Mouse (Mus musculus) spleen, adult 2 months (tissue): Measurements from ENCODE around the gene Lkaaear1. TPM values are rescaled to one million over a fixed set of nuclear protein-coding genes. Genes with fewer than 3 reads are reported as not detected.

Experiments used
- DNase-seq, 2 experiments: peaks; one replicate each; pipeline versions ENCODE4 v3.0.0 to v3.0.0-alpha.2; 2012 to 2021; ENCODE audit warnings: low spot score in 2 of 2, low read depth in 1 of 2
- H3K27ac ChIP-seq: fragments of 200-500 bp; 2 replicates; pipeline ENCODE4 v1.5.1; 2012; ENCODE audit warnings: low read length, inconsistent platforms; ENCODE audit not compliant: insufficient read depth
- H3K27me3 ChIP-seq: fragments of 200-500 bp; 2 replicates; pipeline ENCODE4 v1.6.1; 2012; ENCODE audit warnings: mild to moderate bottlenecking, moderate library complexity, low read length, inconsistent platforms; ENCODE audit not compliant: control insufficient read depth, insufficient read depth
- H3K36me3 ChIP-seq: fragments of 200-500 bp; 2 replicates; pipeline ENCODE4 v1.6.1; 2012; ENCODE audit warnings: mild to moderate bottlenecking, low read length, inconsistent platforms; ENCODE audit not compliant: control insufficient read depth, insufficient read depth
- H3K4me1 ChIP-seq: fragments of 200-500 bp; 2 replicates; pipeline ENCODE4 v1.6.1; 2011; ENCODE audit warnings: inconsistent platforms; ENCODE audit not compliant: control insufficient read depth, insufficient read depth, insufficient read length
- H3K4me3 ChIP-seq: fragments of 200-500 bp; 2 replicates; pipeline ENCODE4 v1.5.1; 2011; ENCODE audit warnings: mild to moderate bottlenecking, inconsistent platforms; ENCODE audit not compliant: insufficient read depth, insufficient read length; ENCODE audit errors: extremely low read depth
- CTCF ChIP-seq: fragments of 200-500 bp; IDR thresholded peaks from 2 replicates; pipeline ENCODE4 v1.5.1; 2011; ENCODE audit warnings: mild to moderate bottlenecking, inconsistent platforms; ENCODE audit not compliant: insufficient read depth, insufficient read length, insufficient replicate concordance; ENCODE audit errors: extremely low read depth
- POLR2A ChIP-seq: fragments of 200-500 bp; IDR thresholded peaks from 2 replicates; pipeline ENCODE4 v1.6.1; 2011; ENCODE audit warnings: low read depth, low read length, inconsistent platforms
- WGBS: fragments of 180-500 bp; shearing (Covaris S2); methylation state at CpG from one replicate; pipeline ENCODE4 v1.1.7; 2018; 5-methylcytosine and 5-hydroxymethylcytosine counted together
- polyA plus RNA-seq: library from polyadenylated mRNA; depleted of rRNA; stranded (reverse); fragments of >200 nt; gene quantifications from 2 replicates; pipeline ENCODE4 v1.2.3, GENCODE M21; 2012

Gene Lkaaear1
- polyA plus RNA-seq, 1 experiment = not detected

GRCm38 (mm10) chr2:181677755-181678098 is 20.5 kb downstream of the Lkaaear1 start:
- Histone ChIP-seq H3K27me3 (no peaks in the 10 kb centered on the region), H3K4me1 (peaks cover 8% of the 10 kb centered on the region), H3K36me3 (no peaks in the 10 kb centered on the region), H3K4me3 (no peak overlapping the region), H3K27ac (no peak overlapping the region)
- whole genome bisulfite sequencing = 60% methylated on average over 3 of the region's 3 CpGs
- TF ChIP-seq CTCF = no peak
- no peak for TF ChIP-seq POLR2A
- DNase-seq = no peak

GRCm38 (mm10) chr2:181677096-181677754 is 21.0 kb downstream of the Lkaaear1 start:
- WGBS = 86% methylated on average over 5 of the region's 5 CpGs
- no peak overlapping the region for H3K4me3 ChIP-seq
- H3K27ac ChIP-seq = no peak overlapping the region
- no peak for DNase-seq
- peaks cover 1% of the 10 kb centered on the region; the same call in 1 of the 2 replicates for H3K27me3 ChIP-seq
- peaks cover 8% of the 10 kb centered on the region for H3K4me1 ChIP-seq
- no peaks in the 10 kb centered on the region for H3K36me3 ChIP-seq
- TF ChIP-seq CTCF (no peak), POLR2A (no peak)

- no peak overlapping the region for H3K4me3 ChIP-seq
- H3K4me1 ChIP-seq = peaks cover 8% of the 10 kb centered on the region
- no peak for TF ChIP-seq POLR2A
- no peak overlapping the region for H3K27ac ChIP-seq
- H3K27me3 ChIP-seq = peaks cover 6% of the 10 kb centered on the region
- 32% methylated on average over 2 of the region's 2 CpGs for WGBS
- no peak for DNase-seq
- no peaks in the 10 kb centered on the region for H3K36me3 ChIP-seq
These were observed 21.8 kb downstream of the Lkaaear1 start for GRCm38 (mm10) chr2:181676424-181676823.

- 4% methylated on average over 14 of the region's 14 CpGs for WGBS
- Histone ChIP-seq H3K27me3 (peaks cover 13% of the 10 kb centered on the region), H3K4me1 (peaks cover under 1% of the 10 kb centered on the region), H3K27ac (no peak overlapping the region), H3K36me3 (no peaks in the 10 kb centered on the region), H3K4me3 (no peak overlapping the region)
- no peak for TF ChIP-seq POLR2A
- TF ChIP-seq CTCF = no peak
- no peak for DNase-seq
These were observed 22.8 kb downstream of the Lkaaear1 start for GRCm38 (mm10) chr2:181675454-181675853.

- no peak for TF ChIP-seq CTCF
- TF ChIP-seq POLR2A = no peak
- 84% methylated on average over 4 of the region's 4 CpGs for WGBS
- Histone ChIP-seq H3K4me3 (no peak overlapping the region), H3K4me1 (no peaks in the 10 kb centered on the region; the same call in none of the 2 replicates), H3K27ac (no peak overlapping the region), H3K36me3 (no peaks in the 10 kb centered on the region), H3K27me3 (peaks cover 17% of the 10 kb centered on the region)
- no peak for DNase-seq
These were observed 23.3 kb downstream of the Lkaaear1 start for GRCm38 (mm10) chr2:181674934-181675333.

GRCm38 (mm10) chr2:181673501-181673900 is 24.7 kb downstream of the Lkaaear1 start:
- 85% methylated on average over 1 of the region's 1 CpGs for WGBS
- Histone ChIP-seq H3K36me3 (no peaks in the 10 kb centered on the region), H3K27ac (no peak overlapping the region), H3K4me1 (no peaks in the 10 kb centered on the region; the same call in 1 of the 2 replicates), H3K4me3 (no peak overlapping the region), H3K27me3 (peaks cover 18% of the 10 kb centered on the region)
- no peak for DNase-seq
- TF ChIP-seq CTCF (no peak), POLR2A (no peak)

- WGBS = 60% methylated on average over 7 of the region's 7 CpGs
- Histone ChIP-seq H3K27me3 (peaks cover 18% of the 10 kb centered on the region), H3K4me1 (no peaks in the 10 kb centered on the region; the same call in 1 of the 2 replicates), H3K27ac (no peak overlapping the region), H3K36me3 (no peaks in the 10 kb centered on the region), H3K4me3 (no peak overlapping the region)
- TF ChIP-seq CTCF (no peak), POLR2A (no peak)
- DNase-seq = no peak
These were observed 26.3 kb downstream of the Lkaaear1 start for GRCm38 (mm10) chr2:181671984-181672383.
